Mouse (Mus musculus) intestine, embryonic 15.5 days (tissue): ENCODE results near the gene Iqgap1. TPM values are rescaled to one million over a fixed set of nuclear protein-coding genes. Genes with fewer than 3 reads are reported as not detected.

ENCODE experiments used
- ATAC-seq: fragments of 200-750 bp; cut with Nextera tagmentation; 2 replicates; pipeline ENCODE4 v1.8.0; 2017; ENCODE audit warnings: moderate TSS enrichment, moderate library complexity
- H3K27ac ChIP-seq: fragments of 300-500 bp; sonication (generic); 2 replicates; pipeline ENCODE4 v1.5.1; 2015; ENCODE audit warnings: mild to moderate bottlenecking, inconsistent platforms
- H3K27me3 ChIP-seq: fragments of 300-500 bp; sonication (generic); replicated peaks from 2 replicates; pipeline ENCODE4 v1.6.1; 2015; ENCODE audit warnings: inconsistent platforms
- H3K36me3 ChIP-seq: fragments of 300-500 bp; sonication (generic); 2 replicates; pipeline ENCODE4 v1.6.1; 2015; ENCODE audit warnings: inconsistent platforms
- H3K4me1 ChIP-seq: fragments of 300-500 bp; sonication (generic); replicated peaks from 2 replicates; pipeline ENCODE4 v1.6.1; 2015; ENCODE audit warnings: inconsistent platforms
- H3K4me2 ChIP-seq: fragments of 300-500 bp; sonication (generic); replicated peaks from 2 replicates; pipeline ENCODE4 v1.6.1; 2015; ENCODE audit warnings: mild to moderate bottlenecking, inconsistent platforms
- H3K4me3 ChIP-seq: fragments of 300-500 bp; sonication (generic); replicated peaks from 2 replicates; pipeline ENCODE4 v1.5.1; 2015; ENCODE audit warnings: inconsistent platforms
- H3K9ac ChIP-seq: fragments of 300-500 bp; sonication (generic); 2 replicates; pipeline ENCODE4 v1.6.1; 2015; ENCODE audit warnings: inconsistent platforms
- H3K9me3 ChIP-seq: fragments of 300-500 bp; sonication (generic); 2 replicates; pipeline ENCODE4 v1.6.1; 2016; ENCODE audit warnings: inconsistent platforms
- WGBS: fragments of 180-500 bp; shearing (Covaris S2); methylation state at CpG from one replicate; pipeline ENCODE4 v1.1.7; 2015; 5-methylcytosine and 5-hydroxymethylcytosine counted together
- polyA plus RNA-seq: library from polyadenylated mRNA; unstranded; fragments of >200 nt; fragmentation: Nextera tagmentation; extraction: Ambion mirVana; gene quantifications from 2 replicates; pipeline ENCODE4 v1.2.1, GENCODE M21; 2015

The Iqgap1 gene
- polyA plus RNA-seq, 1 experiment from 2014 or later = 76.2 TPM

- Histone ChIP-seq H3K36me3 (peaks cover 21% of the 10 kb centered on the region), H3K4me3 (no peak overlapping the region), H3K27ac (no peak overlapping the region), H3K4me1 (no peaks in the 10 kb centered on the region), H3K9me3 (no peaks in the 10 kb centered on the region), H3K4me2 (no peak overlapping the region), H3K9ac (no peak overlapping the region), H3K27me3 (no peaks in the 10 kb centered on the region)
- WGBS = 84% methylated on average over 8 of the region's 8 CpGs
- ATAC-seq = no peak
Measured at GRCm38 (mm10) chr7:80718471-80718870, 107.3 kb downstream of the Iqgap1 start.

- WGBS = 79% methylated on average over 9 of the region's 9 CpGs
- H3K9ac ChIP-seq = no peak overlapping the region
- no peak overlapping the region for H3K27ac ChIP-seq
- no peaks in the 10 kb centered on the region for H3K4me1 ChIP-seq
- no peaks in the 10 kb centered on the region for H3K27me3 ChIP-seq
- ATAC-seq = no peak
- H3K4me2 ChIP-seq = no peak overlapping the region
- H3K36me3 ChIP-seq = peaks cover 15% of the 10 kb centered on the region
- H3K4me3 ChIP-seq = no peak overlapping the region
- H3K9me3 ChIP-seq = no peaks in the 10 kb centered on the region
Measured at GRCm38 (mm10) chr7:80716758-80717157, 109.0 kb downstream of the Iqgap1 start.

- Histone ChIP-seq H3K4me2 (no peak overlapping the region), H3K9ac (no peak overlapping the region), H3K9me3 (no peaks in the 10 kb centered on the region), H3K4me1 (no peaks in the 10 kb centered on the region), H3K27ac (no peak overlapping the region), H3K4me3 (no peak overlapping the region), H3K27me3 (no peaks in the 10 kb centered on the region), H3K36me3 (peaks cover 17% of the 10 kb centered on the region)
- 93% methylated on average over 7 of the region's 7 CpGs for WGBS
- no peak for ATAC-seq
Measured at GRCm38 (mm10) chr7:80715306-80715705, 110.5 kb downstream of the Iqgap1 start.

GRCm38 (mm10) chr7:80711496-80711895 lies 114.3 kb downstream of the Iqgap1 start:
- Histone ChIP-seq H3K4me1 (no peaks in the 10 kb centered on the region), H3K4me2 (no peak overlapping the region), H3K27ac (no peak overlapping the region), H3K9ac (no peak overlapping the region), H3K9me3 (no peaks in the 10 kb centered on the region), H3K4me3 (no peak overlapping the region), H3K27me3 (no peaks in the 10 kb centered on the region), H3K36me3 (peaks cover 6% of the 10 kb centered on the region; the same call in 1 of the 2 replicates)
- 60% methylated on average over 8 of the region's 8 CpGs for WGBS
- no peak for ATAC-seq

GRCm38 (mm10) chr7:80710333-80710732 lies 115.4 kb downstream of the Iqgap1 start:
- Histone ChIP-seq H3K4me3 (no peak overlapping the region), H3K36me3 (peaks cover 4% of the 10 kb centered on the region; the same call in 1 of the 2 replicates), H3K9ac (no peak overlapping the region), H3K4me1 (no peaks in the 10 kb centered on the region), H3K9me3 (no peaks in the 10 kb centered on the region), H3K4me2 (no peak overlapping the region), H3K27me3 (no peaks in the 10 kb centered on the region), H3K27ac (no peak overlapping the region)
- WGBS = 97% methylated on average over 7 of the region's 7 CpGs
- no peak for ATAC-seq

- Histone ChIP-seq H3K27me3 (no peaks in the 10 kb centered on the region), H3K36me3 (no peaks in the 10 kb centered on the region), H3K4me2 (no peak overlapping the region), H3K27ac (no peak overlapping the region), H3K4me1 (no peaks in the 10 kb centered on the region), H3K9me3 (no peaks in the 10 kb centered on the region), H3K4me3 (no peak overlapping the region), H3K9ac (no peak overlapping the region)
- ATAC-seq = no peak
- WGBS = 85% methylated on average over 4 of the region's 4 CpGs
Measured at GRCm38 (mm10) chr7:80704066-80704465, 121.7 kb downstream of the Iqgap1 start.

- Histone ChIP-seq H3K9ac (no peak overlapping the region), H3K4me2 (no peak overlapping the region), H3K36me3 (no peaks in the 10 kb centered on the region), H3K27me3 (no peaks in the 10 kb centered on the region), H3K9me3 (no peaks in the 10 kb centered on the region), H3K4me1 (no peaks in the 10 kb centered on the region), H3K27ac (no peak overlapping the region), H3K4me3 (no peak overlapping the region)
- 65% methylated on average over 6 of the region's 6 CpGs for WGBS
- no peak for ATAC-seq
Measured at GRCm38 (mm10) chr7:80702510-80702909, 123.3 kb downstream of the Iqgap1 start.

- no peak for ATAC-seq
- Histone ChIP-seq H3K9me3 (no peaks in the 10 kb centered on the region), H3K36me3 (no peaks in the 10 kb centered on the region), H3K4me3 (no peak overlapping the region), H3K27ac (no peak overlapping the region), H3K4me2 (no peak overlapping the region), H3K27me3 (no peaks in the 10 kb centered on the region), H3K4me1 (no peaks in the 10 kb centered on the region), H3K9ac (no peak overlapping the region)
- 66% methylated on average over 8 of the region's 8 CpGs for WGBS
Measured at GRCm38 (mm10) chr7:80699709-80700108, 126.1 kb downstream of the Iqgap1 start.

GRCm38 (mm10) chr7:80698940-80699339 lies 126.8 kb downstream of the Iqgap1 start:
- H3K9me3 ChIP-seq = no peaks in the 10 kb centered on the region
- no peaks in the 10 kb centered on the region for H3K36me3 ChIP-seq
- H3K9ac ChIP-seq = no peak overlapping the region
- H3K27me3 ChIP-seq = no peaks in the 10 kb centered on the region
- ATAC-seq = no peak
- 73% methylated on average over 3 of the region's 3 CpGs for WGBS
- no peak overlapping the region for H3K27ac ChIP-seq
- no peak overlapping the region for H3K4me3 ChIP-seq
- no peaks in the 10 kb centered on the region for H3K4me1 ChIP-seq
- no peak overlapping the region for H3K4me2 ChIP-seq

- H3K27me3 ChIP-seq = no peaks in the 10 kb centered on the region
- ATAC-seq = no peak
- H3K4me2 ChIP-seq = no peak overlapping the region
- WGBS = 64% methylated on average over 5 of the region's 5 CpGs
- H3K27ac ChIP-seq = no peak overlapping the region
- no peaks in the 10 kb centered on the region for H3K36me3 ChIP-seq
- H3K9me3 ChIP-seq = no peaks in the 10 kb centered on the region
- H3K9ac ChIP-seq = no peak overlapping the region
- no peaks in the 10 kb centered on the region for H3K4me1 ChIP-seq
- no peak overlapping the region for H3K4me3 ChIP-seq
Measured at GRCm38 (mm10) chr7:80697859-80698258, 127.9 kb downstream of the Iqgap1 start.

- H3K27me3 ChIP-seq = no peaks in the 10 kb centered on the region
- 0 out of 2 replicates have a peak, but pooled peaks have one; percentile 25 for ATAC-seq
- H3K9me3 ChIP-seq = no peaks in the 10 kb centered on the region
- H3K27ac ChIP-seq = no peak overlapping the region
- H3K36me3 ChIP-seq = no peaks in the 10 kb centered on the region
- WGBS = 44% methylated on average over 4 of the region's 4 CpGs
- H3K4me3 ChIP-seq = no peak overlapping the region
- H3K4me1 ChIP-seq = no peaks in the 10 kb centered on the region
- H3K9ac ChIP-seq = no peak overlapping the region
- no peak overlapping the region for H3K4me2 ChIP-seq
Measured at GRCm38 (mm10) chr7:80696903-80697302, 128.9 kb downstream of the Iqgap1 start.

GRCm38 (mm10) chr7:80696334-80696733 lies 129.4 kb downstream of the Iqgap1 start:
- Histone ChIP-seq H3K36me3 (no peaks in the 10 kb centered on the region), H3K4me1 (no peaks in the 10 kb centered on the region), H3K4me2 (no peak overlapping the region), H3K4me3 (no peak overlapping the region), H3K27ac (no peak overlapping the region), H3K9me3 (no peaks in the 10 kb centered on the region), H3K9ac (no peak overlapping the region), H3K27me3 (no peaks in the 10 kb centered on the region)
- 39% methylated on average over 1 of the region's 1 CpGs for WGBS
- no peak for ATAC-seq

- no peak overlapping the region for H3K27ac ChIP-seq
- H3K9ac ChIP-seq = no peak overlapping the region
- no peak overlapping the region for H3K4me2 ChIP-seq
- WGBS = 88% methylated on average over 9 of the region's 9 CpGs
- H3K4me1 ChIP-seq = peaks cover 9% of the 10 kb centered on the region; the same call in 1 of the 2 replicates
- no peaks in the 10 kb centered on the region for H3K36me3 ChIP-seq
- H3K27me3 ChIP-seq = no peaks in the 10 kb centered on the region
- no peak for ATAC-seq
- H3K9me3 ChIP-seq = no peaks in the 10 kb centered on the region
- H3K4me3 ChIP-seq = no peak overlapping the region
Measured at GRCm38 (mm10) chr7:80692472-80692871, 133.3 kb downstream of the Iqgap1 start.
